Mouse (Mus musculus) layer of hippocampus, adult 11-12 months (tissue): ENCODE data around the gene Mrps12.

ENCODE experiments used
- DNase-seq: peaks from one replicate; pipeline ENCODE4 v3.0.0; 2022; ENCODE audit warnings: low spot score

Gene Mrps12

GRCm38 (mm10) chr7:28761907-28762306 lies 20.3 kb upstream of the Mrps12 start:
- no peak for DNase-seq

DNA sequence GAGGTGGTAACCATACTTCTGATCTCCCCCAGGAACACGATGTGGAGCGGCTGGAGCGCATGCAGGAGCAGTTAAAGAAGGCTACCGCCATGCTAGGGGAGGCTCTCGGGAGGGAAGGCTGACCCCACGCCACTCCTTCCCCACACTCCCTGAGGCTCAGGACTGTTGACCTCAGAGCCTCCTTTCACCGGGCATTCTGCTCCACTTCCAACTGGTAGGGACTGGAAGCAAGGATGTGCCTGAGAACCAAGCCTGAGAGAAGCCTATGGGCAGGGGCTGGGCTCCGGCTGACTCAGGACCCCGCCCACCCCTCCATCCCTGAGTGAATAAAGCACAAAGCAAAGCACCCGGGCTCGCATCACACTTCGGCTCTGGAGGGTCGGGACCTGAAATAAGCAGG lies 17.0 kb upstream of the Mrps12 start:
- DNase-seq: no peak

GRCm38 (mm10) chr7:28756079-28756478 lies 14.5 kb upstream of the Mrps12 start, which contains the start of gene Ccer2:
Gene Ccer2, plus strand, starts transcription at chr7:28756174.
- DNase-seq: no peak

- no peak for DNase-seq
Observed at GRCm38 (mm10) chr7:28749935-28750334, 8.3 kb upstream of the Mrps12 start.

GRCm38 (mm10) chr7:28741368-28741708 lies 282 bp downstream of the Mrps12 start:
- DNase-seq: no peak

- no peak for DNase-seq
Observed at GRCm38 (mm10) chr7:28740949-28741348, 671 bp downstream of the Mrps12 start.

GRCm38 (mm10) chr7:28739829-28740228 lies 1.8 kb downstream of the Mrps12 start:
- DNase-seq: no peak

DNA sequence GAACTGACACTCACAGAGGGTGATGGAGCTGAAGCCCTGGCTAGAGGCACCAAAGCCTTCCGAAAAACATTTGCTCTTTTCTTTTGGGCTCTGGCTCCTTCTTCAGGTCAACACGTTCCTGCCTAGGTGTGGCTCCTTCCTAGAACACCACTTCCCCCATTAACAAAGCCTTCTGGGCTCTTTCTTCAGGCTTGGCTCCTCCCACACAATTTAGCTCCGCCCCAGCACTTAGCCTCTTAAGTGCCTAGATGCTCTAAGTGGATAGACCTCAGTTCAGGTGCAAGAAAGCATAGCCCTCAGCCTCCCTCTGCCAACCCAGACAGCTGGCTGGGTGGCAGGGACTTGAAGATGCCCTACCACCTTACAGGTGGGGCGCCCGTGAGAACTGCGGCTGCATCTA lies 5.9 kb downstream of the Mrps12 start:
- no peak for DNase-seq

DNA sequence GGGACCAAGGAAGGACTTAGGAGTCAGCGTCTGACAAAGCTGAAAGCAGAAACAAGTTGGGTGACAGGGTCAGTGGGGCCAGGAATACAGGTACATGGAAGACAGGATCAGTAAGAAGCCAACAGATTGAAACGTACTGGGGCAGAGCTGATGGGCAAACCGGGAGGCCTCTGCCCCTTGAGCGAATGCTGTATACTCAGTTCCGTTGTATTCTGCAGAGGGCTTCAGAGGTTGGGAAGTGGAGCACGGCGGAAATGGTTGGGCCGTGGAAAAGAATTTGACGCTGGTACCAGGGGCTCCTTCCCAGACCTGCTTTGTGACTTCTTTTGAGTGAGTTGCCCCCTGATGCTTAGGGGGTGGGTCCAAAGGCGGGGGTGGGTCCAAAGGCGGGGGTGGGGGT lies 8.4 kb downstream of the Mrps12 start:
- DNase-seq: no peak

GRCm38 (mm10) chr7:28732341-28733142 lies 9.1 kb downstream of the Mrps12 start:
- DNase-seq: peak; percentile 59

GRCm38 (mm10) chr7:28727649-28728340 lies 13.8 kb downstream of the Mrps12 start:
- DNase-seq: peak; percentile 53

DNA sequence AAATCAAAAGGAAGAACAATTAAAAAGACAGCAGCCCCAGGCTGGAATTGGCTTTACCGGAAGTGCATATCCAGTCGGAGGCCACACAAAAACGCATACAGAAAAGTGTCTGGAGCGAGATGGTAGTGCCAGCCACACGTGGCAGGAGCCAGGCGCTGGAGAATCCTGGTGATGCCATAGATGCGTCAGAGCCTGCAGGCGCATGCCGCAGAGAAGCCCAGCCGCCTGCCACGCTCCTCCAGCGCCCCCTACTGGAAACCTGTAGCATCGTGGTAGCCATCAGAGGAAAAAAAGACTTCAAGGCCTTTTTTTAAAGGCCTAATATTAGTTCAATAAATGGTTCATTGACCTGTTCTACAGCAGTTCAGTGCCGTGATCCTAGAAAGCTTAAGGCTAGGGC lies 15.0 kb downstream of the Mrps12 start:
- DNase-seq: peak; percentile 79

DNA sequence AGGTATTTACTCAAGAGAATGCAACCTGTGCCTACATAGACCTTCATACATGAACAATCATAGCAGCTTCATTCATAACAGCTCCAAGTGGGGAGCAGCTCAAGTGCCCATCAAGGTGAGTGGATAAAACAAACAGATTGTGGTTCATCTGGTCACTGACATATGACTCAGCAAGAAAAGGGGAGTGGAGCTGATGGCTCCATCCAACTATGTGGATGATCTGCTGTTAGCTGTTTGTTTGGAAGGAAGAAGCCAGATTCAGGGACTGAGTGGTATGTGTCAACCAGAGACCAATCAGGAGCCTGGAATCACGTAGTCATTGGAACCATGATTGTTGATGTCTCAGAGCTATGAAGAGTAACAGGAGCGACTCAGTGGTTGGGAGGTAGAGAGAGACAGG lies 17.0 kb downstream of the Mrps12 start:
- no peak for DNase-seq

GRCm38 (mm10) chr7:28722079-28722478 lies 19.5 kb downstream of the Mrps12 start:
- no peak for DNase-seq

- DNase-seq: no peak
Observed at GRCm38 (mm10) chr7:28720753-28721537, 20.7 kb downstream of the Mrps12 start.

GRCm38 (mm10) chr7:28719650-28720049 lies 22.0 kb downstream of the Mrps12 start:
- DNase-seq: no peak

DNA sequence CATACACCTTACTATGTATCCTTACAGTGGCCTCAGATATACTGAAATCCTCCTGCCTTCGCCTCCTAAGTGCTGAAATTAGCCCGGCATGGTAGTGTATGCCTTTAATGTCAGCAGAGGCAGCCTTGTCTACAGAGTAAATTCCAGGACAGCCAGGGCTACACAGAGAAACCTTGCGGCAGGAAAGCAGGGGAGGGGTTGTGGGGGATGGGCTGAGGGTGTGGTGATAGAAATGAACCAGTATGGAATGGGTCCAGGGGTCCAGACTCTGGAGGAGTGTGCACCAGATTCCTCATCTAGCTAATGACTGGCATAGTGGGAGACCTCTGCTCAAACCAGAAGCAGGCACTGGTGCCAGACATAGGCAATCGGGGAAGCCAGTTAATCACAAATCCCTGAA lies 22.5 kb downstream of the Mrps12 start:
- DNase-seq: no peak

- DNase-seq: no peak
Observed at GRCm38 (mm10) chr7:28717726-28718125, 23.9 kb downstream of the Mrps12 start.

- no peak for DNase-seq
Observed at GRCm38 (mm10) chr7:28716590-28717281, 24.9 kb downstream of the Mrps12 start, which contains the start of gene Fbxo17. Gene Fbxo17, plus strand, starts transcription at chr7:28716804.

DNA sequence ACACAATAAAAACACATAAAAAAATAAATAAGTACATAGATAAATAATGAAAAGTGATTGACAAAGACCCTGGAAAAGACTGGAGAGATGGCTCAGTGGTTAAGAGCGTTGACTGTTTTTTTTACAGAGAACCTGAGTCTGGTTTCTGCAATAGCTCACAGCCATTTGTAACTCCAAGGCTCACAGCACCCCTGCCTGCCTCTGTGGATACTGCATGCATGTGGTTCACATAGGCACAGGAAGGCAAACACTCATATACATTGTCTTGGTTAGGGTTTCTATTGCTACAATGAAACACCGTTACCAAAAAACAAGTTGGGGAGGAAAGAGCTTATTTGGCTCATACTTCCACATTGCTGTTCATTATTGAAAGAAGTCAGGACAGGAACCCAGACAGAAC lies 26.0 kb downstream of the Mrps12 start:
- DNase-seq: no peak

DNA sequence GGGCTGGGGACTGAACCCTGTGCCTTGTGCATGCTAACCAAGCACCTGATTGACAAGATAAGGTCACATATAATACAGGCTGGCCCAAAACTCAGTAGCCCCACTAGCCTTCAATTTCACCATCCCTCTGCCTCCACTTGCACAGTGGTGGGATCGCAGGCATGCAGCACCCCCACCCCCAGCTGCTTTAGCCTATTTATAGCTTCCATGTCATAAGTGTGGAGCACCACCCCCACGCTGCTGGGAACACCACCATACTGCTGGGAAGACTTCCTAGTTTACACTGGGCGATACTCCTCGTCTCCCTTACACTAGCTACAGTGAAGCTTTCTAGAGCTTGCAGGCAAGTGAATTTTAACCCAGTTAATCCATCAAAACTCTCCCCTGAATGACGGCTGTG lies 27.0 kb downstream of the Mrps12 start:
- peak; percentile 58 for DNase-seq

DNA sequence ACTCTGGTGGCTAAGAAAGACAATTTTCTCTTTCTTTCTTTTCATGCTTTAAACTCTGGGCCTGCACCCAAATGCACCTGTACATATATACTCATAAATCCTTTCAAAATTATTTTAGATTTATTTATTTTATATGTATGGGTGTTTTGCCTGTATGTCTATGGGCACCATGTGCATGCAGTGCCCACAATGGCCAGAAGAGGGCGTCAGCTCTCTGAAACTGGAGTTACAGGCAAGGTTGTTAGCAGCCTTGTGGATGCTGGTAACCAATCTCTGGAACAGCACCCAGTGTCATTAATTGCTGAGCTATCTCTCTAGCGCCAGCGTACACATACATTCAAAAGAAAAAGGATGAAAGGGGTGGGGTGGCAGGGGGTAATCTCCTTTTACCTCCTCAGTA lies 30.7 kb downstream of the Mrps12 start:
- no peak for DNase-seq
